Mouse (Mus musculus) embryonic facial prominence, embryonic 11.5 days (tissue): ENCODE measurements around the gene Brd7. TPM values are rescaled to one million over a fixed set of nuclear protein-coding genes. Genes with fewer than 3 reads are reported as not detected.
A peak's percentile ranks its signal among the peaks of the same experiment; 100 is the strongest.

Experiments
- ATAC-seq: fragments of 200-750 bp; cut with Nextera tagmentation; replicated peaks from 2 replicates; pipeline ENCODE4 v1.8.0; 2017; ENCODE audit warnings: low read depth; ENCODE audit not compliant: insufficient number of reproducible peaks, low FRiP score, low TSS enrichment
- DNase-seq: peaks from one replicate; pipeline ENCODE4 v3.0.0-alpha.2; 2015; ENCODE audit warnings: low spot score
- H3K27ac ChIP-seq: fragments of 300-500 bp; sonication (generic); replicated peaks from 2 replicates; pipeline ENCODE4 v1.5.1; 2014; ENCODE audit warnings: mild to moderate bottlenecking, low read depth, low read length, control low read depth
- H3K27me3 ChIP-seq: fragments of 300-500 bp; sonication (generic); 2 replicates; pipeline ENCODE4 v1.6.1; 2014; ENCODE audit warnings: mild to moderate bottlenecking, low read length, moderate library complexity, mixed read lengths; ENCODE audit not compliant: control insufficient read depth, insufficient read depth
- H3K36me3 ChIP-seq: fragments of 300-500 bp; sonication (generic); replicated peaks from 2 replicates; pipeline ENCODE4 v1.6.1; 2014; ENCODE audit warnings: low read depth, mild to moderate bottlenecking, low read length, moderate library complexity, mixed read lengths; ENCODE audit not compliant: control insufficient read depth, insufficient read depth
- H3K4me1 ChIP-seq: fragments of 300-500 bp; sonication (generic); 2 replicates; pipeline ENCODE4 v1.6.1; 2014; ENCODE audit warnings: low read length, mixed read lengths; ENCODE audit not compliant: control insufficient read depth, insufficient read depth
- H3K4me2 ChIP-seq: fragments of 300-500 bp; sonication (generic); 2 replicates; pipeline ENCODE4 v1.6.1; 2014; ENCODE audit warnings: low read depth, mild to moderate bottlenecking, control low read depth, low read length, moderate library complexity
- H3K4me3 ChIP-seq: fragments of 300-500 bp; sonication (generic); 2 replicates; pipeline ENCODE4 v1.5.1; 2014; ENCODE audit warnings: low read depth, low read length, control low read depth
- H3K9ac ChIP-seq: fragments of 300-500 bp; sonication (generic); replicated peaks from 2 replicates; pipeline ENCODE4 v1.6.1; 2014; ENCODE audit warnings: mild to moderate bottlenecking, control low read depth, low read length
- H3K9me3 ChIP-seq: fragments of 300-500 bp; sonication (generic); replicated peaks from 2 replicates; pipeline ENCODE4 v1.6.1; 2016; ENCODE audit warnings: mild to moderate bottlenecking, low read length, inconsistent platforms, mixed read lengths; ENCODE audit not compliant: control insufficient read depth
- WGBS: fragments of 180-500 bp; shearing (Covaris S2); extraction: QIAGEN DNeasy Blood & Tissue Kit; methylation state at CpG from one replicate; pipeline ENCODE4 v1.1.7; 2014; 5-methylcytosine and 5-hydroxymethylcytosine counted together
- polyA plus RNA-seq: library from polyadenylated mRNA; unstranded; fragments of >200 nt; fragmentation: Nextera tagmentation; extraction: Ambion mirVana; gene quantifications from 2 replicates; pipeline ENCODE4 v1.2.1, GENCODE M21; 2014

Gene Brd7
- polyA plus RNA-seq, 1 experiment from 2014 or later = 90.7 TPM

DNA sequence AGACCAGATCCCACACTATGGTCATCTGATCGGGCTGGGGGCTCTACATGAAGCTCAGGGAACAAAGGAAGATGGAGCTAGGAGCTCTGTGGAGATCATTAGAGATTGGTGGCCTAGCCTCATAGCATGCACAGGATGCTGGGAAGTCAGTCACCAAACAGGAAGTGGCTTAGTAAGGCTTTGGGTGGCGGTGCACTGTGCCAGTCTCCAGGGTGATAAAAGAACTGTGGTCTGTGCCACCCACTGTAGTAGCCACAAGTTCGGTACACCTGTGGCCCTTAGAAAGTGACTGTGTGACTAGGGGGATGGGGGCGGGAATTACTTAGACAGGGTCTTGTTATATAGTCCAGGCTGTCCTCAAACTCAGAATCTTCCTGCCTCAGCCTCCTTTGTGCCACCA lies 56.2 kb downstream of the Brd7 start:
- no peaks in the 10 kb centered on the region for H3K9me3 ChIP-seq
- no peak overlapping the region for H3K9ac ChIP-seq
- no peak for ATAC-seq
- no peak overlapping the region for H3K4me2 ChIP-seq
- no peak for DNase-seq
- no peak overlapping the region for H3K4me3 ChIP-seq
- H3K36me3 ChIP-seq = no peaks in the 10 kb centered on the region
- H3K27ac ChIP-seq = no peak overlapping the region
- no peaks in the 10 kb centered on the region for H3K27me3 ChIP-seq
- no peaks in the 10 kb centered on the region for H3K4me1 ChIP-seq
- WGBS = 84% methylated on average over 4 of the region's 4 CpGs

DNA sequence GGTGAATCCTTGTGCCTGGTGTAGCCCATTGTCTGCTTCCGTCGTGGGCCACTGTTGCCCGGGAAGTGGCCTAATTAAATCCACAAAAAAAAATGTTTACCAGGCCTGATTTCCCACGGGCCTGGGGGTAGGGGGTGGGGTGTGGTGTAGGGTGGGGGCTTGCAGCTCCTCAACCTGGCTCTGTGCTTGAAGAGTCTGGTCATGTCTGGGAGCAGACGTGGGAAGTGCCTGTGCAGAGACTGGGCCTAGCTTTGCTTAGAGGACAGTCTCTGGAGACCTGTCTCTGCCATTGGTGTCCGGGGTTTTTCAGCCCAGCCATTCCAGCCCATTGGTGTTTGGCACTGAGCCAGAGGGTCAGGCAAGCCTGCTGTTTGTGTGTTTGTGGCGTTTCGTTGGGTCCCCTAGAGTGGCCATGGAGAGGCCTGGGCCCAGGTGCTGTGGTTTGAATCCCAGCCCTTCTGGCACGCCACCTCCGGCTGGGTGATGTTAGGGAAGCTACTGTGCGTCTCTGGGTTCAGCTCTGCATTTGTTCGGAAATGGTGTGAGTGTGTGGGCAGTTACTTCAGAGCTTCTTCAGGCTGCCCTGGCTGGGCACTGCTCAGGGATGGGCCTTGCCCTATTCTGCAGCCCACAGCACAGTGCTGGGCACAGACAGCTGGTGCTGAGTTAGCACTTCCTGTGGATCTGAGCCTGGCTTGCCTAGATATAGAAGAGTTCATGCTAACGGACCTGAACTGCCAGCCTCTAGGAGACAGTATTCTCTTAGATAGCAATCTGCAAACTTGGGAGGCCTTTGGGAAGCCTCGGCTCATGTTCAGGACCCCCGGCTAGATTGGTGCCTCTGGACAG lies 60.2 kb downstream of the Brd7 start:
- Histone ChIP-seq H3K9me3 (no peaks in the 10 kb centered on the region), H3K36me3 (no peaks in the 10 kb centered on the region), H3K27me3 (no peaks in the 10 kb centered on the region), H3K4me3 (no peak overlapping the region), H3K4me2 (no peak overlapping the region), H3K4me1 (no peaks in the 10 kb centered on the region), H3K9ac (no peak overlapping the region), H3K27ac (no peak overlapping the region)
- 71% methylated on average over 15 of the region's 15 CpGs for WGBS
- ATAC-seq (peak; percentile 39; the same call in 1 of the 2 replicates), DNase-seq (no peak)

DNA sequence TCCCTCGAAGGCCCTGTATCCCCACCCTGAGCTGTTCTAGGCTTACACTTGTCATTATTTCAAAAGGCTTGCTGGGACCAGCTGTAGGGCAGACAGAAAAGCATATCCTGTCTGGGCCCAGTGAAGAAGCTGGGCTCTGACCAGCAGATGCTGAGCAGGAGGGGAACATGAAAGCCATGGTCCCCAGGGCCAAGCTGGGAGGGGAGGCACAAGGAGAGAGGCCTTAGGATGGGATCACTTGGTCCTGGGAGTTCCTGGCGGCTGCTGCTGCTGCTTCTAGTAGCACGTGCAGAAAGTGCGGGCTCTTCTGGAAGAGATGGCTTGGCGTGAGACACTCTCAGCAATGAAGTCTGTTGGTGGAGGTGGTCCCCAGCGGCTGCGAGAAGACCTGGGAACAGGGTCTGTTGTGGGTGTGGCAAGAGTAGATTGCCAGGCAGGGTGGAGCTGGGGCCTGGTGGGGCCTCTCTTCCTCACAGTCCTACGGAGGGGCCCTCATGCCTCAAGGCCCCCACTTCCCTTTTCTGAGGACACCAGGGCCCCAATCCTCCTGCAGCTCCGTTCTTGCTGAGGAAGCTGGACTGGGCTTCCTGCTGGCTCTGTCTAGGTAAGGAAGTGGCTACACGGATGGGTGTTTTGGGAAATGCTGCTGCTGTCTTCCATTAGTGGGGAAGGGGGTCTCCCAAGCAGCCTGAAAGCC lies 61.9 kb downstream of the Brd7 start:
- ATAC-seq (0 out of 2 replicates have a peak, but pooled peaks have one; percentile 17), DNase-seq (no peak)
- Histone ChIP-seq H3K9ac (no peak overlapping the region; the same call in 1 of the 2 replicates), H3K4me1 (no peaks in the 10 kb centered on the region), H3K4me3 (no peak overlapping the region), H3K9me3 (no peaks in the 10 kb centered on the region), H3K36me3 (no peaks in the 10 kb centered on the region), H3K4me2 (no peak overlapping the region), H3K27me3 (no peaks in the 10 kb centered on the region), H3K27ac (no peak overlapping the region)
- 80% methylated on average over 10 of the region's 10 CpGs for WGBS

DNA sequence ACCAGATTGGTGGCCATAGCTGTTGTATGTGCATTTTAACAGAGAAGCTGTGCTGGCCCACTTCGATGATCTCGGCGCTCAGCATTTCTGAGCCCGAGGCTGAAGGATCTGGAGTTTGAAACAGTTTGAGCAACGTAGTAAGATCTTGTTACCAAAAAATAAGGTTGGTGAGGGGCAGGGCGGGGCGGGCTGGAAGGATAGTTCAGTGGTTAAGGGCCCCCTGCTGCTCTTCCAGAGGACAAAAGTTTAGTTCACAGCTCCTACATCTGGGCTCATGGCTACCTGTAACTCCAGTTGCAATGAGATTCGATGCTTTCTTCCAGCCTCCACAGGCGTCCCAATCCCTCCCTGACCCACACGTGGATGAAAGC lies 63.3 kb downstream of the Brd7 start:
- no peak overlapping the region for H3K9ac ChIP-seq
- H3K4me2 ChIP-seq = no peak overlapping the region
- 81% methylated on average over 10 of the region's 10 CpGs for WGBS
- H3K27ac ChIP-seq = no peak overlapping the region
- no peaks in the 10 kb centered on the region for H3K4me1 ChIP-seq
- no peak for DNase-seq
- H3K9me3 ChIP-seq = no peaks in the 10 kb centered on the region
- no peaks in the 10 kb centered on the region for H3K27me3 ChIP-seq
- no peaks in the 10 kb centered on the region for H3K36me3 ChIP-seq
- no peak overlapping the region for H3K4me3 ChIP-seq
- no peak for ATAC-seq

DNA sequence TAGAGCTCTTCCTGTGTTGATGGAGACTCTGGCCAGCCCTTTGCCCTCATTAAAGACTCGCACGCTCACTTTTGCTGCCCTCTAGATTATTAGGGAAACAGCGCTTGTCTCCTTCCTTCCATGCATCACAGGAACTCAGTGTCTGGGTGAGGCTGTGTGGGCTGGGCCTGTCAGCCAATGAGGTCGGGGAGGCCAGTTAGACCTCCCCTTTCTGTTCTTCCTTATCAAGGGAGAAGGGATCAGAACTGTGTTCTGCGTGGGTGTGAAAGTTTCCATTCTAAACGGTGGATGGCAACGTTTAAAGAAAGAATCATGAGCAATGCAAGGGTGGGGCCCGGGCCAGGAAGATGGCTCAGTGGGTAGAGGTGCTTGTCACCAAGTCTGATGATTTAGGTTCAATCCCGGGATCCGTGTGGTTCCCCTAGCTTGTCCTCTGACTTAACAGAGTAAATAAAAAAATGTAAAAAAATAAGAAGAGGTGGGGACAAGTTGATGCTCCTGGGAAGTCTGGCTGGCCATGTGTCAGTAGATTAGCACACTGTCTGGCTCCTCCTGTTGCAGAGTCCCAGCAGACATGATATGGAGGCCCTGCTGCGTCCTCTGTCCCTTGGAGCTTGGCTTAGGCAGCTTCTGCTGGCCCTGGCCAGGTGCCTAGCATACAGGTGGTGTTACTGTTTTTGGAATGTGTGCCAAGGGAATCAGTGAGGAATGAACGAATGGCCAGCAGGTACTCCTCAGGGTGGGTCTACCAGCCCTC lies 63.8 kb downstream of the Brd7 start:
- ATAC-seq (no peak), DNase-seq (no peak)
- WGBS = 58% methylated on average over 12 of the region's 12 CpGs
- Histone ChIP-seq H3K4me2 (no peak overlapping the region), H3K27me3 (no peaks in the 10 kb centered on the region), H3K27ac (no peak overlapping the region), H3K9me3 (no peaks in the 10 kb centered on the region), H3K4me3 (no peak overlapping the region), H3K4me1 (no peaks in the 10 kb centered on the region), H3K36me3 (no peaks in the 10 kb centered on the region), H3K9ac (no peak overlapping the region)

DNA sequence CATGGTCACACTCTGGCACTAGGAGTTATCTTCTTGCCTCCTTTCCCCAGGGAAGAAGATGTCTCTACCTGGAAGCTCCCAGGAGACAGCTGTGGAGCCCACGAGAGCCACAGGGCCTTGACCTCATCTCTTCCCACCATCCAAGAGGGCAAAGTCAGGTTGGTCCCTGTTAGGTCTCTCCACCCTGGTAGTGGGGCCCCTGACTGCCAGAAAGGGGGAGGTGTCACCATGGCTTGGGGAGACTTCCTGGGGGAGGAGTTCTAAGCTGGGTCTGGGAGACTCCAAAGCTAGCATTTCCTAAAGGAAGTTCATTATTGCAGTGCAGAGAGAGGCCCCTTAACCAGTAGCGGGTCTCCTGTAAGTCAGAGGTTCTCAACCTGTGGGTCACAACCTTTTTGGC lies 67.0 kb downstream of the Brd7 start:
- DNase-seq (no peak), ATAC-seq (no peak)
- WGBS = 88% methylated on average over 2 of the region's 2 CpGs
- no peak overlapping the region for H3K4me3 ChIP-seq
- H3K4me1 ChIP-seq = no peaks in the 10 kb centered on the region
- H3K4me2 ChIP-seq = no peak overlapping the region
- no peak overlapping the region for H3K9ac ChIP-seq
- no peaks in the 10 kb centered on the region for H3K9me3 ChIP-seq
- H3K27me3 ChIP-seq = no peaks in the 10 kb centered on the region
- H3K36me3 ChIP-seq = no peaks in the 10 kb centered on the region
- H3K27ac ChIP-seq = no peak overlapping the region

DNA sequence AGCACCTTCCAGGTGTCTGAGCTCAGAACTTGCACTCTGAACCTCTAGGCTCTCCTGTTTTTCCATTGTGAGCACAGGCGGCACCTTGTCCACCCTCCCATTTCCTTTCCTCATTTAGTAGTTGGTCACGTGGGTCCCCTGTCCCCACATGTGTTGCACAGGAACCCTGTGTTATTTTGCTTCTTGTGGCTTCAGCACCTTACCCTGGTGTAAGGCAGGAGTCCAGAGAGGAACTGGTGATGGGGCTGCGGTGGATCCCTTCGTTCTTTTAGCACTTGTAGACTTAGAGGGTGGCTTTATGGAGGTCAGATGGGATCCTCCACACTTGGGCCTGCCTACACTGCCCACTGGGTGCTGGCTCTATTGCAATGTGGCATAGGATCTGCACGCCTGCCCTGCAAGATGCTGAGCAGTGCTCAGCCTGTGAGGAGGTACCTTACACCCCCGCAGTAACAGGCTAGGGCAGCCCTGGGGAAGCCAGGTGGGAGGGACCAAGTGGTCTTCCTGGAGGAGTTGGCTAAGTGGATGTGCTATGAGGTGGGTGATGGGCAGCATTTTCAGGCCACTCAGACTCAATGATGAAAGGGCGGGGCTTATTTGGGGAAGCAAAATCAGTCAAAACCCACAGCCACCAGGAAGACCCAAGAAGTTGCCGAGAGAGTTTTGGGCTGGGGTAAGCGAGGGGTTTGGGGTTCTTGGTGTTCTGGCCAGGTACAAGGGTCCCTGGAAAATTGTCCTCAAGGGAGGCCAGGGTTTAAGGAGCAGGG lies 68.2 kb downstream of the Brd7 start:
- Histone ChIP-seq H3K9me3 (no peaks in the 10 kb centered on the region), H3K27me3 (no peaks in the 10 kb centered on the region), H3K36me3 (no peaks in the 10 kb centered on the region), H3K27ac (no peak overlapping the region), H3K4me2 (no peak overlapping the region), H3K4me1 (no peaks in the 10 kb centered on the region), H3K9ac (no peak overlapping the region), H3K4me3 (no peak overlapping the region)
- 87% methylated on average over 9 of the region's 9 CpGs for WGBS
- ATAC-seq (no peak), DNase-seq (no peak)
